Comparison of ENCODE assay signal across 10 mouse cellular contexts in genomic region chr4:130252441-130253157, GRCm38 (mm10). TPM values are rescaled to one million over a fixed set of nuclear protein-coding genes. Genes with fewer than 3 reads are reported as not detected.
DNase-seq lines count a peak whose midpoint lies in the region; ATAC-seq and TF ChIP-seq lines count a peak whose summit lies in the region.
"Had no signal": no experiment of that assay in that cellular context is flagged by ENCODE, and none has a peak within 500 bp of the region (broad histone marks: within the 10 kb centered on the region; RNA-seq: fewer than 3 reads in every experiment).

No protein-coding gene starts in this region.

- no peak overlapping the region for H3K4me3 ChIP-seq in gastrocnemius, adult 2 months
- H3K4me3 ChIP-seq in liver, embryonic 14.5 days (ENCODE audit: insufficient read depth in 1 of 2, low read depth in 2 of 2, low read length in 2 of 2): peak overlapping the region; percentile 45 to 70

- peak overlapping the region; percentile 53 for H3K9ac ChIP-seq in liver, embryonic 14.5 days (replicated peaks)

- ATAC-seq in liver, embryonic 14.5 days (ENCODE audit: insufficient read depth): peak; percentile 96
- no peak for ATAC-seq in monocyte, adult 5-6 weeks (replicated peaks; ENCODE audit: insufficient number of reproducible peaks, low FRiP score, low TSS enrichment, poor library complexity, severe bottlenecking)
- no peak for ATAC-seq in activated CD4-positive, CD25-positive, alpha-beta regulatory T cell, adult 4 months
- ATAC-seq: Patski had no signal

- DNase-seq in gastrocnemius, adult 2 months: peak; percentile 41
- no peak for DNase-seq in gastrocnemius, postnatal 36 days
- peak; percentile 9 for DNase-seq in CD4-positive helper T cell, adult 2 months (ENCODE audit: low read depth, low spot score)
- DNase-seq in c-Kit-positive CD71-positive TER-119-negative erythroid progenitor cells, embryonic 14.5 days (ENCODE audit: low read depth): peak; percentile 92
- peak; percentile 91 to 94 (median 94) for DNase-seq in liver, embryonic 14.5 days (ENCODE audit: low read depth in 3 of 3, low spot score in 3 of 3)
- no peak for DNase-seq in left cerebral cortex, postnatal 14 days (ENCODE audit: low spot score in 2 of 2)

- peaks cover 27 to 28% of the 10 kb centered on the region in 2 experiments for H3K4me1 ChIP-seq in liver, embryonic 14.5 days (replicated peaks; ENCODE audit: control insufficient read depth in 2 of 2, insufficient read depth in 2 of 2, low read length in 1 of 2)

- no peaks in the 10 kb centered on the region for H3K9me3 ChIP-seq in liver, embryonic 14.5 days (ENCODE audit: control insufficient read depth, low read length)

- no peaks in the 10 kb centered on the region for H3K27me3 ChIP-seq in liver, embryonic 14.5 days (ENCODE audit: control insufficient read depth, insufficient read depth, low read length)
- H3K27me3 ChIP-seq: Patski had no signal

- whole genome bisulfite sequencing in liver, embryonic 14.5 days (ENCODE audit: insufficient replicate concordance): 43% methylated on average over 8 of the region's 8 CpGs

- no peaks in the 10 kb centered on the region for H3K36me3 ChIP-seq in liver, embryonic 14.5 days (replicated peaks; ENCODE audit: control insufficient read depth, insufficient read depth, low read depth)

- H3K4me2 ChIP-seq in liver, embryonic 14.5 days (ENCODE audit: low read depth): peak overlapping the region; percentile 57

- no peak overlapping the region for H3K27ac ChIP-seq in gastrocnemius, adult 2 months
- peak overlapping the region; percentile 97 for H3K27ac ChIP-seq in liver, embryonic 14.5 days

- intact Hi-C loops in gastrocnemius, adult 2 months (cut with DNase I): no loop called here
- intact Hi-C loops in gastrocnemius, postnatal 36 days (cut with DNase I): no loop called here
- intact Hi-C loops in left cerebral cortex, postnatal 14 days (cut with DNase I): no loop called here

- peak; percentile 59 for TF ChIP-seq EP300 in liver, embryonic 14.5 days (IDR thresholded peaks at IDR 0.05; ENCODE audit: low read depth)

- no peak for TF ChIP-seq CTCF in gastrocnemius, adult 2 months (IDR thresholded peaks at IDR 0.05)
- TF ChIP-seq CTCF in liver, embryonic 14.5 days (IDR thresholded peaks at IDR 0.05; ENCODE audit: low read depth): peak; percentile 26

RNA-seq across cellular contexts. Expression of gene Serinc2, which starts 26.4 kb away (rescaled TPM):
- 10 to 100 TPM; 48.0 to 70.7 TPM for total RNA-seq in gastrocnemius, adult 2 months (2021)
- total RNA-seq in gastrocnemius, postnatal 36 days (2021): 10 to 100 TPM; 55.4 to 76.6 TPM
- 0.45 and 0.48 TPM in 2 replicates for polyA plus RNA-seq in liver, embryonic 14.5 days (2012; rRNA removed)
- 0.23 and 0.30 TPM in 2 replicates for polyA plus RNA-seq in liver, embryonic 14.5 days (2014; fragmentation: Nextera tagmentation; extraction: Ambion mirVana)
- 1 to 10 TPM; 3.5 to 3.8 TPM for total RNA-seq in left cerebral cortex, postnatal 14 days (2021)
- total RNA-seq in monocyte, adult 5-6 weeks (2017): not detected in 3 replicates
- under 1 TPM; 0.61 to 0.92 TPM for polyA plus RNA-seq in activated CD4-positive, CD25-positive, alpha-beta regulatory T cell, adult 4 months (2017; shearing (Covaris generic))

RNA-seq across cellular contexts. Expression of gene Gm853, which starts 30.4 kb away (rescaled TPM):
- not detected for total RNA-seq in gastrocnemius, adult 2 months (2021)
- not detected for total RNA-seq in gastrocnemius, postnatal 36 days (2021)
- 0.01 TPM in 1 of 2 replicates, not detected in the other for polyA plus RNA-seq in liver, embryonic 14.5 days (2012; rRNA removed)
- polyA plus RNA-seq in liver, embryonic 14.5 days (2014; fragmentation: Nextera tagmentation; extraction: Ambion mirVana): not detected in 2 replicates
- total RNA-seq in left cerebral cortex, postnatal 14 days (2021): not detected
- not detected in 3 replicates for total RNA-seq in monocyte, adult 5-6 weeks (2017)
- polyA plus RNA-seq in activated CD4-positive, CD25-positive, alpha-beta regulatory T cell, adult 4 months (2017; shearing (Covaris generic)): not detected
- polyA plus RNA-seq: large intestine, adult 2 months had no signal

RNA-seq across cellular contexts. Expression of gene Fabp3, which starts 55.8 kb away (rescaled TPM):
- total RNA-seq in gastrocnemius, adult 2 months (2021): 1,000 to 10,000 TPM in 1 of 2 experiments, 100 to 1,000 TPM in 1; 551 to 1,329 TPM
- 100 to 1,000 TPM; 839 to 956 TPM for total RNA-seq in gastrocnemius, postnatal 36 days (2021)
- polyA plus RNA-seq in liver, embryonic 14.5 days (2012; rRNA removed): 0.15 and 0.61 TPM in 2 replicates
- 0.22 and 0.29 TPM in 2 replicates for polyA plus RNA-seq in liver, embryonic 14.5 days (2014; fragmentation: Nextera tagmentation; extraction: Ambion mirVana)
- total RNA-seq in left cerebral cortex, postnatal 14 days (2021): 100 to 1,000 TPM; 198 to 207 TPM
- total RNA-seq in monocyte, adult 5-6 weeks (2017): 1.0 TPM in 1 of 3 replicates, not detected in the others
- polyA plus RNA-seq in activated CD4-positive, CD25-positive, alpha-beta regulatory T cell, adult 4 months (2017; shearing (Covaris generic)): under 1 TPM in 1 of 2 experiments, not detected in 1; 0.42 TPM

RNA-seq across cellular contexts. Expression of gene Gm10570, which starts 55.9 kb away (rescaled TPM):
- under 1 TPM in 1 of 2 experiments, not detected in 1; 0.54 TPM for total RNA-seq in gastrocnemius, adult 2 months (2021)
- total RNA-seq in gastrocnemius, postnatal 36 days (2021): under 1 TPM in 1 of 2 experiments, not detected in 1; 0.77 TPM
- polyA plus RNA-seq in liver, embryonic 14.5 days (2012; rRNA removed): 0.08 TPM in 1 of 2 replicates, not detected in the other
- polyA plus RNA-seq in liver, embryonic 14.5 days (2014; fragmentation: Nextera tagmentation; extraction: Ambion mirVana): not detected in 2 replicates
- not detected for total RNA-seq in left cerebral cortex, postnatal 14 days (2021)
- not detected in 3 replicates for total RNA-seq in monocyte, adult 5-6 weeks (2017)
- polyA plus RNA-seq in activated CD4-positive, CD25-positive, alpha-beta regulatory T cell, adult 4 months (2017; shearing (Covaris generic)): not detected
- polyA plus RNA-seq: Patski had no signal

Comparison
In these comparisons a context has a peak if more than half of its experiments do, and no peak if none do; other contexts are left out.
1. DNase-seq: peak in gastrocnemius, adult 2 months (single experiment), CD4-positive helper T cell, adult 2 months (single experiment), c-Kit-positive CD71-positive TER-119-negative erythroid progenitor cells, embryonic 14.5 days (single experiment) and liver, embryonic 14.5 days (3 of 3); none in gastrocnemius, postnatal 36 days (0 of 2) and left cerebral cortex, postnatal 14 days (0 of 2).
2. RNA of gene Serinc2, which starts 26.4 kb away (total RNA-seq): 55.4 to 76.6 TPM in gastrocnemius, postnatal 36 days and 48.0 to 70.7 TPM in gastrocnemius, adult 2 months; 3.5 to 3.8 TPM in left cerebral cortex, postnatal 14 days and not detected in monocyte, adult 5-6 weeks; every median in the first group is over 10 times any median in the second.
3. RNA of gene Fabp3, which starts 55.8 kb away (total RNA-seq): 551 to 1,329 TPM in gastrocnemius, adult 2 months, 839 to 956 TPM in gastrocnemius, postnatal 36 days and 198 to 207 TPM in left cerebral cortex, postnatal 14 days; 1.0 TPM in monocyte, adult 5-6 weeks; every median in the first group is over 10 times any median in the second.